Mouse (Mus musculus): ENCODE data around the gene Orc3. TPM values are rescaled to one million over a fixed set of nuclear protein-coding genes. Genes with fewer than 3 reads are reported as not detected.

Orc3 gene
- total and polyA plus RNA-seq, 3 experiments, result 65.7 to 156 (median 86.7) TPM

- Histone ChIP-seq H3K9ac (ENCODE audit: insufficient read depth, low read depth) (no peak overlapping the region), H3K79me2 (replicated peaks; ENCODE audit: control insufficient read depth, extremely low read depth, insufficient read depth, poor library complexity, severe bottlenecking) (no peaks in the 10 kb centered on the region), H3K36me3 (replicated peaks in 1 of 2; ENCODE audit: control insufficient read depth in 1 of 2, insufficient read depth in 1 of 2, low read length in 1 of 2) (peaks cover 36 to 79% of the 10 kb centered on the region in 2 experiments), H3K4me1 (ENCODE audit: control insufficient read depth in 1 of 2, insufficient read depth in 2 of 2) (no peaks in the 10 kb centered on the region), H3K27me3 (replicated peaks) (no peaks in the 10 kb centered on the region), H3K4me2 (ENCODE audit: insufficient read depth, low read depth, poor library complexity, severe bottlenecking) (no peak overlapping the region), H3K9me3 (replicated peaks; ENCODE audit: low read length) (no peaks in the 10 kb centered on the region), H3K27ac (ENCODE audit: insufficient read depth, low read depth) (no peak overlapping the region), H3K4me3 (replicated peaks in 1 of 3; ENCODE audit: low read depth in 2 of 3, low read length in 2 of 3, poor library complexity in 1 of 3) (no peak overlapping the region)
- dilution Hi-C loops (cut with MboI; ENCODE audit: extremely low pct_ligation_motif_present, extremely low pct_unique_long_range_greater_than_20kb, low sequenced_read_pairs) (no loop called here), in situ Hi-C loops (cut with MboI; ENCODE audit: low pct_ligation_motif_present, low pct_unique_long_range_greater_than_20kb, low sequenced_read_pairs) (no loop called here)
- no peak for TF ChIP-seq TCF12 (IDR thresholded peaks at IDR 0.05; ENCODE audit: low read depth, low read length)
- TF ChIP-seq CTCF (conservative IDR thresholded peaks at IDR 0.05 in 1 of 2, IDR thresholded peaks at IDR 0.05 in 1 of 2; ENCODE audit: low read depth in 2 of 2, low read length in 2 of 2), result no peak
- TF ChIP-seq ELF1 (IDR thresholded peaks at IDR 0.05; ENCODE audit: low read depth, low read length), result no peak
- TF ChIP-seq MAX (IDR thresholded peaks at IDR 0.05; ENCODE audit: low read length), result no peak
- TF ChIP-seq MYC (IDR thresholded peaks at IDR 0.05; ENCODE audit: low read depth, low read length), result no peak
- TF ChIP-seq MEF2A (IDR thresholded peaks at IDR 0.05; ENCODE audit: borderline replicate concordance, low read depth, low read length), result no peak
- TF ChIP-seq ETS1 (conservative IDR thresholded peaks at IDR 0.05; ENCODE audit: low read depth, low read length), result no peak
- no peak for TF ChIP-seq MXI1 (IDR thresholded peaks at IDR 0.05; ENCODE audit: low read depth, low read length)
- no peak for TF ChIP-seq BHLHE40 (IDR thresholded peaks at IDR 0.05; ENCODE audit: low read depth, low read length)
- no peak for TF ChIP-seq SMC3 (IDR thresholded peaks at IDR 0.05; ENCODE audit: low read depth, low read length)
- no peak for TF ChIP-seq UBTF (IDR thresholded peaks at IDR 0.05; ENCODE audit: low read depth, low read length)
- no peak for TF ChIP-seq RAD21 (IDR thresholded peaks at IDR 0.05; ENCODE audit: low read depth, low read length)
- TF ChIP-seq ZKSCAN1 (IDR thresholded peaks at IDR 0.05; ENCODE audit: borderline replicate concordance, low read depth, low read length), result no peak
- TF ChIP-seq NRF1 (IDR thresholded peaks at IDR 0.05; ENCODE audit: low read depth, low read length), result no peak
- TF ChIP-seq JUN (IDR thresholded peaks at IDR 0.05; ENCODE audit: insufficient read depth, low read depth, low read length), result no peak
- TF ChIP-seq MAFK (IDR thresholded peaks at IDR 0.05; ENCODE audit: insufficient replicate concordance, low read length), result no peak
- no peak for DNase-seq (ENCODE audit: extremely low read depth)
Observed at GRCm38 (mm10) chr4:34637386-34637785, 22.6 kb upstream of the Orc3 start.

- Histone ChIP-seq H3K9ac (ENCODE audit: insufficient read depth, low read depth) (no peak overlapping the region), H3K4me1 (ENCODE audit: control insufficient read depth in 1 of 2, insufficient read depth in 2 of 2) (no peaks in the 10 kb centered on the region), H3K27ac (ENCODE audit: insufficient read depth, low read depth) (no peak overlapping the region), H3K27me3 (replicated peaks) (no peaks in the 10 kb centered on the region), H3K9me3 (replicated peaks; ENCODE audit: low read length) (no peaks in the 10 kb centered on the region), H3K4me2 (ENCODE audit: insufficient read depth, low read depth, poor library complexity, severe bottlenecking) (no peak overlapping the region), H3K4me3 (replicated peaks in 1 of 3; ENCODE audit: low read depth in 2 of 3, low read length in 2 of 3, poor library complexity in 1 of 3) (no peak overlapping the region), H3K79me2 (replicated peaks; ENCODE audit: control insufficient read depth, extremely low read depth, insufficient read depth, poor library complexity, severe bottlenecking) (no peaks in the 10 kb centered on the region), H3K36me3 (replicated peaks in 1 of 2; ENCODE audit: control insufficient read depth in 1 of 2, insufficient read depth in 1 of 2, low read length in 1 of 2) (peaks cover 38 to 77% of the 10 kb centered on the region in 2 experiments)
- in situ Hi-C loops (cut with MboI; ENCODE audit: low pct_ligation_motif_present, low pct_unique_long_range_greater_than_20kb, low sequenced_read_pairs), result no loop called here
- no peak for TF ChIP-seq KAT2A (IDR thresholded peaks at IDR 0.05; ENCODE audit: insufficient replicate concordance, low read length)
- no peak for TF ChIP-seq CHD1 (IDR thresholded peaks at IDR 0.05; ENCODE audit: low read depth, low read length)
- TF ChIP-seq JUND (conservative IDR thresholded peaks at IDR 0.05; ENCODE audit: low read depth, low read length), result no peak
- no peak for TF ChIP-seq ZMIZ1 (IDR thresholded peaks at IDR 0.05; ENCODE audit: low read depth, low read length)
- no peak for TF ChIP-seq HCFC1 (IDR thresholded peaks at IDR 0.05; ENCODE audit: low read depth, low read length)
- no peak for TF ChIP-seq CTCF (conservative IDR thresholded peaks at IDR 0.05 in 1 of 2, IDR thresholded peaks at IDR 0.05 in 1 of 2; ENCODE audit: low read depth in 2 of 2, low read length in 2 of 2)
- TF ChIP-seq ZKSCAN1 (IDR thresholded peaks at IDR 0.05; ENCODE audit: borderline replicate concordance, low read depth, low read length), result no peak
- no peak for TF ChIP-seq ETS1 (conservative IDR thresholded peaks at IDR 0.05; ENCODE audit: low read depth, low read length)
- TF ChIP-seq TCF12 (IDR thresholded peaks at IDR 0.05; ENCODE audit: low read depth, low read length), result no peak
- TF ChIP-seq MEF2A (IDR thresholded peaks at IDR 0.05; ENCODE audit: borderline replicate concordance, low read depth, low read length), result no peak
- TF ChIP-seq USF2 (conservative IDR thresholded peaks at IDR 0.05; ENCODE audit: low read depth, low read length), result no peak
- no peak for TF ChIP-seq RAD21 (IDR thresholded peaks at IDR 0.05; ENCODE audit: low read depth, low read length)
- dilution Hi-C loops (cut with MboI; ENCODE audit: extremely low pct_ligation_motif_present, extremely low pct_unique_long_range_greater_than_20kb, low sequenced_read_pairs), result no loop called here
- DNase-seq (ENCODE audit: extremely low read depth), result no peak
Observed at GRCm38 (mm10) chr4:34636036-34636435, 21.3 kb upstream of the Orc3 start.

Measured in CH12.LX (cell line).